9 mouse cellular contexts compared by ENCODE assay signal in the genomic region with DNA sequence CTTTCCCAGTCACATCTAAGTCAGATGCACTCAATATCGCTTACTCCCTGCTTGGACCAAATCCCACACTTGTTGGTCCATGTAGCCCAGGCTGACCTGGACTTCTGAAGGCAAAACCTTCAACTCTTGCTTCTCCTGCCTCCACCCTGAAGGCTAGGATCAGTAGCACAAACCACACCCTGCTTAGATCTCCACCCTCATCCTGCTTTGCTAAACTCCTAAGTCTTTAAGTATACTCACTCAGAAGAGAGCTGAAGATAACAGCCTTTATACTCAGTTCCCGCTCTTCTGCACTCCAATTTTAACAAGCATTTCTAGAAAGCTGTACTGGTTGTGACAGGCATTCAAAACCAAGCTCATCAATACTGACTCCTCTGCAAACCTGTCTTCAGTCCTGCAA. TPM values are rescaled to one million over a fixed set of nuclear protein-coding genes. Genes with fewer than 3 reads are reported as not detected.
DNase-seq lines count a peak whose midpoint lies in the region; ATAC-seq and TF ChIP-seq lines count a peak whose summit lies in the region.
"Had no signal": no experiment of that assay in that cellular context is flagged by ENCODE, and none has a peak within 500 bp of the region (broad histone marks: within the 10 kb centered on the region; RNA-seq: fewer than 3 reads in every experiment).

No protein-coding gene starts in this region.

- ATAC-seq in forebrain, embryonic 13.5 days: no peak
- ATAC-seq in limb, embryonic 13.5 days (ENCODE audit: low FRiP score, low read depth): no peak
- ATAC-seq in liver, postnatal 0 days: no peak

- TF ChIP-seq CTCF in liver, postnatal 0 days (IDR thresholded peaks at IDR 0.05; ENCODE audit: low read depth): no peak

- DNase-seq in forebrain, embryonic 10.5 days (ENCODE audit: extremely low spot score, low spot score): no peak
- no peak for DNase-seq in limb, embryonic 10.5 days (ENCODE audit: low spot score)
- DNase-seq in embryonic facial prominence, embryonic 10.5 days (ENCODE audit: low spot score): no peak
- DNase-seq in liver, postnatal 0 days: no peak
- no peak for DNase-seq in cerebellum, adult 11 months
- DNase-seq in thymus, postnatal 10 days (ENCODE audit: low spot score in 2 of 2): no peak
- DNase-seq: lung, adult 18-20 months had no signal

- no peaks in the 10 kb centered on the region for H3K27me3 ChIP-seq in forebrain, embryonic 10.5 days (ENCODE audit: poor library complexity, severe bottlenecking)
- H3K27me3 ChIP-seq in forebrain, embryonic 13.5 days: no peaks in the 10 kb centered on the region
- H3K27me3 ChIP-seq in limb, embryonic 13.5 days: no peaks in the 10 kb centered on the region
- H3K27me3 ChIP-seq in limb, embryonic 10.5 days (ENCODE audit: low read depth, poor library complexity, severe bottlenecking): no peaks in the 10 kb centered on the region
- no peaks in the 10 kb centered on the region for H3K27me3 ChIP-seq in embryonic facial prominence, embryonic 10.5 days (replicated peaks; ENCODE audit: low read depth, poor library complexity, severe bottlenecking)
- no peaks in the 10 kb centered on the region for H3K27me3 ChIP-seq in liver, postnatal 0 days (ENCODE audit: insufficient read depth, low read length)

- 92% methylated on average over 2 of the region's 2 CpGs for WGBS in forebrain, embryonic 10.5 days
- WGBS in forebrain, embryonic 13.5 days: 98% methylated on average over 2 of the region's 2 CpGs
- 100% methylated on average over 2 of the region's 2 CpGs for WGBS in limb, embryonic 13.5 days
- WGBS in limb, embryonic 10.5 days: 94% methylated on average over 2 of the region's 2 CpGs
- 96% methylated on average over 2 of the region's 2 CpGs for WGBS in embryonic facial prominence, embryonic 10.5 days
- WGBS in liver, postnatal 0 days (ENCODE audit: insufficient replicate concordance): 90% methylated on average over 2 of the region's 2 CpGs

- no peak overlapping the region for H3K4me2 ChIP-seq in forebrain, embryonic 13.5 days
- H3K4me2 ChIP-seq in limb, embryonic 13.5 days (replicated peaks): no peak overlapping the region; the same call in 1 of the 2 replicates
- H3K4me2 ChIP-seq in liver, postnatal 0 days (ENCODE audit: low read depth, low read length): peak overlapping the region; percentile 77

- TF ChIP-seq EP300 in liver, postnatal 0 days (IDR thresholded peaks at IDR 0.05; ENCODE audit: low read depth): no peak

- no peak overlapping the region for H3K9ac ChIP-seq in forebrain, embryonic 13.5 days
- no peak overlapping the region for H3K9ac ChIP-seq in limb, embryonic 13.5 days
- no peak overlapping the region for H3K9ac ChIP-seq in liver, postnatal 0 days (replicated peaks)

- peaks cover 9% of the 10 kb centered on the region for H3K4me1 ChIP-seq in forebrain, embryonic 10.5 days
- peaks cover 6% of the 10 kb centered on the region for H3K4me1 ChIP-seq in forebrain, embryonic 13.5 days
- peaks cover 11% of the 10 kb centered on the region for H3K4me1 ChIP-seq in limb, embryonic 13.5 days
- 0 out of 2 replicates have a peak, but pooled peaks cover 3% of the 10 kb centered on the region for H3K4me1 ChIP-seq in limb, embryonic 10.5 days
- H3K4me1 ChIP-seq in embryonic facial prominence, embryonic 10.5 days: 0 out of 2 replicates have a peak, but pooled peaks cover 5% of the 10 kb centered on the region
- peaks cover 15% of the 10 kb centered on the region for H3K4me1 ChIP-seq in liver, postnatal 0 days (ENCODE audit: insufficient read depth)

- H3K36me3 ChIP-seq in forebrain, embryonic 10.5 days (replicated peaks): peaks cover 32% of the 10 kb centered on the region
- peaks cover 23% of the 10 kb centered on the region for H3K36me3 ChIP-seq in forebrain, embryonic 13.5 days (ENCODE audit: poor library complexity, severe bottlenecking)
- peaks cover 25% of the 10 kb centered on the region for H3K36me3 ChIP-seq in limb, embryonic 13.5 days
- H3K36me3 ChIP-seq in limb, embryonic 10.5 days: peaks cover 27% of the 10 kb centered on the region
- peaks cover 30% of the 10 kb centered on the region for H3K36me3 ChIP-seq in embryonic facial prominence, embryonic 10.5 days (replicated peaks)
- peaks cover 12% of the 10 kb centered on the region for H3K36me3 ChIP-seq in liver, postnatal 0 days (replicated peaks; ENCODE audit: insufficient read depth, low read length)

- H3K27ac ChIP-seq in forebrain, embryonic 10.5 days: no peak overlapping the region
- no peak overlapping the region for H3K27ac ChIP-seq in forebrain, embryonic 13.5 days
- H3K27ac ChIP-seq in limb, embryonic 13.5 days: no peak overlapping the region
- H3K27ac ChIP-seq in limb, embryonic 10.5 days: no peak overlapping the region
- H3K27ac ChIP-seq in embryonic facial prominence, embryonic 10.5 days (replicated peaks): no peak overlapping the region
- peak overlapping the region; percentile 12; the same call in 1 of the 2 replicates for H3K27ac ChIP-seq in liver, postnatal 0 days (ENCODE audit: low read depth)

- H3K4me3 ChIP-seq in forebrain, embryonic 10.5 days: peak overlapping the region; percentile 84; the same call in 1 of the 2 replicates
- H3K4me3 ChIP-seq in forebrain, embryonic 13.5 days: no peak overlapping the region
- peak overlapping the region; percentile 77; the same call in 1 of the 2 replicates for H3K4me3 ChIP-seq in limb, embryonic 13.5 days
- H3K4me3 ChIP-seq in limb, embryonic 10.5 days: no peak overlapping the region
- peak overlapping the region; percentile 77; the same call in 1 of the 2 replicates for H3K4me3 ChIP-seq in embryonic facial prominence, embryonic 10.5 days
- peak overlapping the region; percentile 83 for H3K4me3 ChIP-seq in liver, postnatal 0 days (ENCODE audit: low read depth, low read length)

- H3K9me3 ChIP-seq in forebrain, embryonic 10.5 days: no peaks in the 10 kb centered on the region
- H3K9me3 ChIP-seq in forebrain, embryonic 13.5 days (replicated peaks): no peaks in the 10 kb centered on the region
- no peaks in the 10 kb centered on the region for H3K9me3 ChIP-seq in limb, embryonic 13.5 days
- H3K9me3 ChIP-seq in limb, embryonic 10.5 days (replicated peaks): no peaks in the 10 kb centered on the region
- H3K9me3 ChIP-seq in embryonic facial prominence, embryonic 10.5 days: no peaks in the 10 kb centered on the region
- H3K9me3 ChIP-seq in liver, postnatal 0 days (ENCODE audit: low read length): no peaks in the 10 kb centered on the region

RNA-seq across cellular contexts. Expression of a gene that starts 1.9 kb away (rescaled TPM):
- polyA plus RNA-seq in forebrain, embryonic 10.5 days (2016; fragmentation: Nextera tagmentation; extraction: Ambion mirVana): 1,386 and 1,412 TPM in 2 replicates
- 1,496 and 1,783 TPM in 2 replicates for polyA plus RNA-seq in forebrain, embryonic 13.5 days (2015; fragmentation: Nextera tagmentation; extraction: Ambion mirVana)
- polyA plus RNA-seq in limb, embryonic 13.5 days (2015; fragmentation: Nextera tagmentation; extraction: Ambion mirVana): 1,605 and 1,666 TPM in 2 replicates
- polyA plus RNA-seq in limb, embryonic 10.5 days (2016; fragmentation: Nextera tagmentation; extraction: Ambion mirVana): 1,295 and 1,533 TPM in 2 replicates
- polyA plus RNA-seq in embryonic facial prominence, embryonic 10.5 days (2016; fragmentation: Nextera tagmentation; extraction: Ambion mirVana): 1,397 and 1,430 TPM in 2 replicates
- 1,274 and 1,279 TPM in 2 replicates for polyA plus RNA-seq in liver, postnatal 0 days (2015; fragmentation: Nextera tagmentation; extraction: Ambion mirVana)

RNA-seq across cellular contexts. Expression of a gene that starts 11.5 kb away (rescaled TPM):
- polyA plus RNA-seq in forebrain, embryonic 10.5 days (2016; fragmentation: Nextera tagmentation; extraction: Ambion mirVana): 37.1 and 41.2 TPM in 2 replicates
- polyA plus RNA-seq in forebrain, embryonic 13.5 days (2015; fragmentation: Nextera tagmentation; extraction: Ambion mirVana): 25.9 and 26.0 TPM in 2 replicates
- 21.7 and 22.6 TPM in 2 replicates for polyA plus RNA-seq in limb, embryonic 13.5 days (2015; fragmentation: Nextera tagmentation; extraction: Ambion mirVana)
- 30.6 and 31.1 TPM in 2 replicates for polyA plus RNA-seq in limb, embryonic 10.5 days (2016; fragmentation: Nextera tagmentation; extraction: Ambion mirVana)
- 29.4 and 31.2 TPM in 2 replicates for polyA plus RNA-seq in embryonic facial prominence, embryonic 10.5 days (2016; fragmentation: Nextera tagmentation; extraction: Ambion mirVana)
- 8.8 and 9.6 TPM in 2 replicates for polyA plus RNA-seq in liver, postnatal 0 days (2015; fragmentation: Nextera tagmentation; extraction: Ambion mirVana)

RNA-seq across cellular contexts. Expression of a gene that starts 26.8 kb away (rescaled TPM):
- 567 and 576 TPM in 2 replicates for polyA plus RNA-seq in forebrain, embryonic 10.5 days (2016; fragmentation: Nextera tagmentation; extraction: Ambion mirVana)
- 402 and 469 TPM in 2 replicates for polyA plus RNA-seq in forebrain, embryonic 13.5 days (2015; fragmentation: Nextera tagmentation; extraction: Ambion mirVana)
- 515 and 534 TPM in 2 replicates for polyA plus RNA-seq in limb, embryonic 13.5 days (2015; fragmentation: Nextera tagmentation; extraction: Ambion mirVana)
- polyA plus RNA-seq in limb, embryonic 10.5 days (2016; fragmentation: Nextera tagmentation; extraction: Ambion mirVana): 536 and 653 TPM in 2 replicates
- 553 and 593 TPM in 2 replicates for polyA plus RNA-seq in embryonic facial prominence, embryonic 10.5 days (2016; fragmentation: Nextera tagmentation; extraction: Ambion mirVana)
- 543 and 555 TPM in 2 replicates for polyA plus RNA-seq in liver, postnatal 0 days (2015; fragmentation: Nextera tagmentation; extraction: Ambion mirVana)

RNA-seq across cellular contexts. Expression of a gene that starts 26.9 kb away (rescaled TPM):
- polyA plus RNA-seq in forebrain, embryonic 10.5 days (2016; fragmentation: Nextera tagmentation; extraction: Ambion mirVana): 28.3 and 30.9 TPM in 2 replicates
- 28.6 and 29.3 TPM in 2 replicates for polyA plus RNA-seq in forebrain, embryonic 13.5 days (2015; fragmentation: Nextera tagmentation; extraction: Ambion mirVana)
- polyA plus RNA-seq in limb, embryonic 13.5 days (2015; fragmentation: Nextera tagmentation; extraction: Ambion mirVana): 45.1 and 48.2 TPM in 2 replicates
- 35.4 and 37.9 TPM in 2 replicates for polyA plus RNA-seq in limb, embryonic 10.5 days (2016; fragmentation: Nextera tagmentation; extraction: Ambion mirVana)
- 29.6 and 30.4 TPM in 2 replicates for polyA plus RNA-seq in embryonic facial prominence, embryonic 10.5 days (2016; fragmentation: Nextera tagmentation; extraction: Ambion mirVana)
- polyA plus RNA-seq in liver, postnatal 0 days (2015; fragmentation: Nextera tagmentation; extraction: Ambion mirVana): 23.1 and 25.0 TPM in 2 replicates

RNA-seq across cellular contexts. Expression of a gene that starts 39.8 kb away (rescaled TPM):
- polyA plus RNA-seq in forebrain, embryonic 10.5 days (2016; fragmentation: Nextera tagmentation; extraction: Ambion mirVana): 62.2 and 67.8 TPM in 2 replicates
- 37.0 TPM in 2 replicates for polyA plus RNA-seq in forebrain, embryonic 13.5 days (2015; fragmentation: Nextera tagmentation; extraction: Ambion mirVana)
- polyA plus RNA-seq in limb, embryonic 13.5 days (2015; fragmentation: Nextera tagmentation; extraction: Ambion mirVana): 38.7 and 40.4 TPM in 2 replicates
- 54.8 and 61.0 TPM in 2 replicates for polyA plus RNA-seq in limb, embryonic 10.5 days (2016; fragmentation: Nextera tagmentation; extraction: Ambion mirVana)
- 57.7 and 57.9 TPM in 2 replicates for polyA plus RNA-seq in embryonic facial prominence, embryonic 10.5 days (2016; fragmentation: Nextera tagmentation; extraction: Ambion mirVana)
- 9.1 and 10.2 TPM in 2 replicates for polyA plus RNA-seq in liver, postnatal 0 days (2015; fragmentation: Nextera tagmentation; extraction: Ambion mirVana)

Comparison
In these comparisons a context has a peak if more than half of its experiments do, and no peak if none do; other contexts are left out.
1. H3K4me3 ChIP-seq: peak in forebrain, embryonic 10.5 days (single experiment), limb, embryonic 13.5 days (single experiment), embryonic facial prominence, embryonic 10.5 days (single experiment) and liver, postnatal 0 days (single experiment); none in forebrain, embryonic 13.5 days (single experiment) and limb, embryonic 10.5 days (single experiment).